Mouse (Mus musculus) cerebellum, adult 2 months (tissue): Measurements from ENCODE around the gene Ripk1. TPM values are rescaled to one million over a fixed set of nuclear protein-coding genes. Genes with fewer than 3 reads are reported as not detected.

Experiments used
- DNase-seq, 2 experiments: peaks; one replicate each; pipeline ENCODE4 v3.0.0; 2021
- H3K27ac ChIP-seq: fragments of 200-500 bp; 2 replicates; pipeline ENCODE4 v1.5.1; 2012; ENCODE audit warnings: low read length, control low read depth, inconsistent platforms; ENCODE audit not compliant: insufficient read depth
- H3K27me3 ChIP-seq: fragments of 200-500 bp; 2 replicates; pipeline ENCODE4 v1.6.1; 2012; ENCODE audit warnings: inconsistent platforms, mild to moderate bottlenecking, low read length, moderate library complexity; ENCODE audit not compliant: control insufficient read depth, insufficient read depth
- H3K4me1 ChIP-seq: fragments of 200-500 bp; 2 replicates; pipeline ENCODE4 v1.6.1; 2011; ENCODE audit warnings: low read length; ENCODE audit not compliant: control insufficient read depth, insufficient read depth
- H3K4me3 ChIP-seq: fragments of 200-500 bp; replicated peaks from 2 replicates; pipeline ENCODE3; 2011; ENCODE audit warnings: mild to moderate bottlenecking, low read depth, low read length, control low read depth; ENCODE audit not compliant: insufficient read depth
- CTCF ChIP-seq: fragments of 200-500 bp; IDR thresholded peaks from 2 replicates; pipeline ENCODE4 v1.5.1; 2011; ENCODE audit warnings: low read depth, mild to moderate bottlenecking, control low read depth, low read length, moderate library complexity, borderline replicate concordance; ENCODE audit not compliant: insufficient read depth
- POLR2A ChIP-seq: fragments of 200-500 bp; IDR thresholded peaks from 2 replicates; pipeline ENCODE4 v1.6.1; 2011; ENCODE audit warnings: low read length, control low read depth, borderline replicate concordance; ENCODE audit not compliant: insufficient read depth
- WGBS: fragments of 180-500 bp; shearing (Covaris S2); methylation state at CpG from one replicate; pipeline ENCODE4 v1.1.7; 2018; 5-methylcytosine and 5-hydroxymethylcytosine counted together
- polyA plus RNA-seq: library from polyadenylated mRNA; depleted of rRNA; stranded (reverse); fragments of >200 nt; gene quantifications from 2 replicates; pipeline ENCODE4 v1.2.3, GENCODE M21; 2012

The Ripk1 gene
- polyA plus RNA-seq, 1 experiment, result 3.4 TPM

GRCm38 (mm10) chr13:34032041-34032440 lies 29.9 kb downstream of the Ripk1 start:
- H3K4me1 ChIP-seq, result peaks cover 4% of the 10 kb centered on the region; the same call in 1 of the 2 replicates
- H3K27ac ChIP-seq, result no peak overlapping the region
- 78% methylated on average over 2 of the region's 2 CpGs for WGBS
- no peak for TF ChIP-seq POLR2A
- TF ChIP-seq CTCF, result no peak
- no peaks in the 10 kb centered on the region for H3K27me3 ChIP-seq
- no peak overlapping the region for H3K4me3 ChIP-seq
- no peak for DNase-seq

- WGBS, result 22% methylated on average over 3 of the region's 3 CpGs
- H3K4me3 ChIP-seq, result no peak overlapping the region
- no peak overlapping the region for H3K27ac ChIP-seq
- H3K27me3 ChIP-seq, result no peaks in the 10 kb centered on the region
- peak in 1 of 2 experiments; percentile 34 for DNase-seq
- TF ChIP-seq POLR2A (no peak), CTCF (no peak)
- H3K4me1 ChIP-seq, result peaks cover 7% of the 10 kb centered on the region; the same call in 1 of the 2 replicates
Observed at GRCm38 (mm10) chr13:34035424-34035823, 33.3 kb downstream of the Ripk1 start.

- peaks cover 7% of the 10 kb centered on the region; the same call in 1 of the 2 replicates for H3K4me1 ChIP-seq
- DNase-seq, result no peak
- no peak overlapping the region for H3K4me3 ChIP-seq
- no peak for TF ChIP-seq POLR2A
- TF ChIP-seq CTCF, result no peak
- WGBS, result 88% methylated on average over 5 of the region's 5 CpGs
- no peaks in the 10 kb centered on the region for H3K27me3 ChIP-seq
- no peak overlapping the region for H3K27ac ChIP-seq
Observed at GRCm38 (mm10) chr13:34036726-34037125, 34.6 kb downstream of the Ripk1 start.

GRCm38 (mm10) chr13:34037172-34038055 lies 35.3 kb downstream of the Ripk1 start, which contains the start of gene Bphl:
Bphl (plus strand) TSS chr13:34037597.
- Histone ChIP-seq H3K4me3 (peak within 1 kb of the TSS; percentile 84), H3K4me1 (peaks cover 7% of the 10 kb centered on the region; the same call in 1 of the 2 replicates), H3K27me3 (no peaks in the 10 kb centered on the region), H3K27ac (peak within 1 kb of the TSS; percentile 77)
- under 1% methylated on average over 37 of the region's 37 CpGs for WGBS
- peak; percentile 94 to 95 for DNase-seq
- TF ChIP-seq CTCF (no peak), POLR2A (peak; percentile 89)

- WGBS, result 11% methylated on average over 5 of the region's 5 CpGs
- TF ChIP-seq POLR2A (no peak), CTCF (no peak)
- Histone ChIP-seq H3K4me1 (peaks cover 7% of the 10 kb centered on the region; the same call in 1 of the 2 replicates), H3K4me3 (peak overlapping the region; percentile 84), H3K27ac (no peak overlapping the region), H3K27me3 (no peaks in the 10 kb centered on the region)
- no peak for DNase-seq
Observed at GRCm38 (mm10) chr13:34038056-34038432, 35.9 kb downstream of the Ripk1 start.

- peaks cover 7% of the 10 kb centered on the region; the same call in 1 of the 2 replicates for H3K4me1 ChIP-seq
- 29% methylated on average over 8 of the region's 8 CpGs for WGBS
- TF ChIP-seq POLR2A (no peak), CTCF (no peak)
- H3K27me3 ChIP-seq, result no peaks in the 10 kb centered on the region
- no peak overlapping the region for H3K4me3 ChIP-seq
- H3K27ac ChIP-seq, result no peak overlapping the region
- peak in 1 of 2 experiments; percentile 12 for DNase-seq
Observed at GRCm38 (mm10) chr13:34038901-34039341, 36.8 kb downstream of the Ripk1 start.

- no peak overlapping the region for H3K27ac ChIP-seq
- TF ChIP-seq CTCF, result no peak
- no peak for TF ChIP-seq POLR2A
- H3K27me3 ChIP-seq, result no peaks in the 10 kb centered on the region
- H3K4me1 ChIP-seq, result peaks cover 6% of the 10 kb centered on the region; the same call in 1 of the 2 replicates
- WGBS, result 98% methylated on average over 3 of the region's 3 CpGs
- no peak overlapping the region for H3K4me3 ChIP-seq
- no peak for DNase-seq
Observed at GRCm38 (mm10) chr13:34040091-34040490, 37.9 kb downstream of the Ripk1 start.
